Mouse (Mus musculus) heart, postnatal 36 days (tissue): ENCODE measurements around the gene Tns3. TPM values are rescaled to one million over a fixed set of nuclear protein-coding genes. Genes with fewer than 3 reads are reported as not detected.

Experiments
- DNase-seq, 2 experiments: peaks; one replicate each; pipeline ENCODE4 v3.0.0; 2021 to 2022
- intact Hi-C: fragments of 180-260 bp; cut with DNase I; formaldehyde crosslinking; loops from one replicate; pipeline ENCODE4 v1.15.1; 2025
- total RNA-seq, 2 experiments: library from RNA; stranded (reverse); gene quantifications; 2 replicates each; pipeline ENCODE4 v1.2.3; 2021

Tns3 gene
- 10 to 100 TPM; 18.9 to 24.0 TPM for total RNA-seq

GRCm38 (mm10) chr11:8664393-8664743 lies at the start of gene Tns3:
TSS of gene Tns3 (minus strand) at chr11:8664535.
- DNase-seq, result no peak
- intact Hi-C loops, result loop anchor here (1.0 to 2.0 kb wide), 3 partner anchors 80 to 194 kb away; no protein-coding TSS in a partner anchor

DNA sequence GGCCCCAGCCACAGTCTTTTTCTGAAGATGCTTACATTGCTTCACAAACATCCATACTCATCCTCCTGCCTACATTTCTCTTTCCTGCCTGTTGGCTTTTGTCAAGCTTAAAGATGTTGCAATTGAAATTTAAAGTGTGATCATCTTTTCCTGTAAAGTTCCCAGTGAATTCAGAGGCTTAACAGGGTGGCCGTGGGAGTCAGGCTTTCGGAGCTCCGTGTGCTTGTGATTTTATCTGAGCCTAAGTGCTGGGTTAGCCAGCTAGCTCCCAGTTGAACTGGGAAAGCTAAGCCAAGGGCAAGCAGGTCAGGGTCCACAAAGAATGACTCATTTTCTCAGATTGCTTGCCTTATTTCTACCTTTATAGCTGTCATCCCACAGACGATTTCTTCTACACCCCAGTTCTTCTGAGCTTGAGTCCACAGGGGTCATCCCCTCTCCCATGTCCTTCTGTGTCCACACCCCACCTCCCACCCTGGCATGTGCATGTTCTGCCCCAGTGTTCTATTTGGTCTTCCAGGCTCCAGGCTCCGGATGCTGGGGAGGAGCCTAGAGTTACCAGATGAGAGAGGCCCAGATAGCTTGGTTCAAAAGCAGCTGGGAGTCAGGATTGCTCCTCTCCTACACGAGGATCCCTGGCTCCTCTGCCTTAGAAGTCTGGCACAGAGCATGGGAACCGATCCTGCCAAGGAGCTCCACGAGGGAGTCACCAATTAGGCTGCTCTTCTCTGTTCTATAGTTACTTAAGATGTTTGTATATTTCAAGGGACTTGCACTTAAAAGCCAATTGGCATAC lies 42.1 kb upstream of the Tns3 start:
- intact Hi-C loops, result no loop called here
- peak; percentile 13 to 29 for DNase-seq

DNA sequence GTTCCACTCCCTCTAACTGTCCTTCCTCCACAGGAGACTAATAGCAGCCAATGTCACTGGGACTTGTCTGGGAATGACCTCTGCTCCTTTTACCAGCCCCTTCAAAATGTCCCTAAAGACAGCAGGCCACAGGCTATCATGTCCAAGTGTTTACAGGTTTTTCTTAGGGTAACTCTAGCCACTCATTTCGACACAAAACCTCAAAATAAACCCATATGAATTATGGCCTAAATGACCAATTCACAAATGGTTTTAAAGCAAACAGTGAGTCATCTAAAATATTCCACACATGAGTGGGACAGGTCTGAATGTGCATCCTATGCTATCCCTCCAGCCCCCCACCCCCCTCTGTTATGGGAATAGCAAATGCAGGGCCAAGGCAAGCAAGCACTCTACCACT lies 40.8 kb upstream of the Tns3 start:
- DNase-seq, result no peak
- intact Hi-C loops, result no loop called here

- intact Hi-C loops, result no loop called here
- DNase-seq, result no peak
Measured at GRCm38 (mm10) chr11:8703876-8704275, 39.5 kb upstream of the Tns3 start.

DNA sequence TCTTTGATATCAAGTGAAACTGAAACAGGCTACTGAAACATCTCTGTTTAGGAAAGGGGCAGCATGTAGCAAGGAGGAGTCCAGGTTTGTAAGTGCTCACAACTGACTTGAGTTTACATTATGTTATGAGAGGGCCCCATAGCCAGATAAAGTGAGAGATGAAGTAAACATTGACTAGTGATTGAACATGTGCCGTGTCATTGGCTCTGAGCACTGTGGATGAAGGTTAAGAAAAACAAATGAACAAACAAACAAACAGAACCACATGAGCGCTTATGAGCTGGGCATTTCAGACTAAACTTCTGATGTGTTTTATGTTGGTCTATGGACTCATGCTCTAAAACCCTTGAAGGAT lies 38.2 kb upstream of the Tns3 start:
- intact Hi-C loops, result no loop called here
- DNase-seq, result no peak

- DNase-seq, result no peak
- intact Hi-C loops, result no loop called here
Measured at GRCm38 (mm10) chr11:8701845-8702531, 37.7 kb upstream of the Tns3 start.

GRCm38 (mm10) chr11:8701400-8701799 lies 37.1 kb upstream of the Tns3 start:
- intact Hi-C loops, result no loop called here
- no peak for DNase-seq

- DNase-seq, result no peak
Measured at GRCm38 (mm10) chr11:8700641-8701221, 36.4 kb upstream of the Tns3 start.

GRCm38 (mm10) chr11:8699777-8700176 lies 35.4 kb upstream of the Tns3 start:
- no peak for DNase-seq
- intact Hi-C loops, result no loop called here

More at GRCm38 (mm10) chr11:8700641-8701221, 36.4 kb upstream of the Tns3 start:
- intact Hi-C loops, result no loop called here

GRCm38 (mm10) chr11:8697670-8698069 lies 33.3 kb upstream of the Tns3 start:
- DNase-seq, result no peak
- intact Hi-C loops, result no loop called here

DNA sequence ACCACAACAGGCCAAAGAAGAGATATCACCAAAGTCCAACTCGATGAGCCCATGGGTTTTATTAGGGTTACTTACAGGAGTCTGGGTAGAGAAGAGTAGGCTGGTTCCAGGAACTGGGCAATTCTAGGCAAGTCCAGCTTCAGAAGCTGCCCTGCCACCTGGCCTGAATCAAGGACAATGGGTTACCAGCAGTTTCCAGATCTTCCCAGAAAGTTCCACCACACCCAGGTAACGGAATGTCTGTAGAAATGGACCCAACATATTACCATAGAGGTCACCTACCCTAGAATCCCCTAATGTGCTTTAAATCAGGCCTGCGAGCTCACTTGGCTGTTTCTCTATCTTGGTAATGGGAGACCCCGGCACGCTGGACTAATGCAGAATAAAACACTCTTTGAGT lies 29.8 kb upstream of the Tns3 start:
- no peak for DNase-seq

GRCm38 (mm10) chr11:8692536-8693471 lies 28.5 kb upstream of the Tns3 start:
- intact Hi-C loops, result no loop called here
- DNase-seq, result no peak

More for the DNA sequence above, 29.8 kb upstream of the Tns3 start:
- intact Hi-C loops, result no loop called here

DNA sequence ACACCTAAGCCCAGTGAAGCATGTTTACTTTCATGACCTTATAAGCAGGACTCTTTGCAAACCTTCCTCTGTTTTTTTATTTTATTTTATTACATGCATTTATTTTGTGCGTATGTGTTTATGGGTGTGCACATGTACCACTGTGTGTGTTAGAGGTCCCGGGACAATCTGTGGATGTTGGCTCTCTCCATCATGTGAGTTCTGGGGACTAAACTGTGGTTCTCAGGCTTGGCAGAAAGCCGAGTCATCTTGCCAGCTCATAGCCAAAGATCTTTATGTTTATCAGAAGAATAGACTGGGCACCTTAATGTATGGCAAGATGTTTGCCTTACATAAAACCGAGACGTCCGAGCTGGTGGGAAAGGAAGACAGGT lies 27.8 kb upstream of the Tns3 start:
- no peak for DNase-seq
- intact Hi-C loops, result no loop called here

DNA sequence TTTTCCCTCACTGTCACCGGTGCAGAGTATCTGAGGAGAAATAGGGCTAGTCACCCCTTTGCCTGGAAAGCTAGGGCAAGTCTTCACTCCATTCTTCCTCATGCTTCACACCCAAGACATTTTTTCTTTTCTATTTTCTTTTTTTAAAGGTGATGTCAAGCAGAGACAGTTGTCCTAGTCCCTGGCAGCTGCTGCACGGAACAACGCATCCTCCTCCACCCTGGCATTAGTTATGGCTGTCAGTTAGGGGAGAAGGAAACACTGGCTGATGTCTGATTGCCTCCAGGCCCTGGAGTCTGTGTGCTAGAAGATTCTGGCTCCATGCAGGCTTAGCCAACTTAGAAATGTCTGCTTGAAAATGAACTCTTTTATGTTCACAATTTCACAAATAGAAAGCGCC lies 27.3 kb upstream of the Tns3 start:
- intact Hi-C loops, result no loop called here
- no peak for DNase-seq

DNA sequence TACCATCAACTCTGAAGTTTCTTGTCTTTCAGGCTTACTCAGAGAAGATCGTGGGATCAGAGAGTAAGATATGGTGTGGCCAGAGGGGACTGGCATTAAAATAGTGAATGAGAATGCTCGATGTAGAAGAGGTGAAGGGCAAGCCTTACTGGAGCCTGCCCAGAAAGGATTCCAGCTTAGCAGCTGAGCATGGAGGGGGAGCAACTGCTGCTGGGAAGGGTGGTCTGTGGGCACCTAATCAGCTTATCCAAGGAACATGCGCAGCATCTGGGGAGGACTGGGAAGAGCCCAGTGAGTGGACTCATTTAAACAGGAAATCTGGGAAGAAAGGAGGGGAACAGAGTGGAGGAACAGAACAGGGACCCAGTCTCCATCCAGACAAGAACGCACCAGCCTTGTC lies 26.3 kb upstream of the Tns3 start:
- intact Hi-C loops, result no loop called here
- no peak for DNase-seq

- intact Hi-C loops, result no loop called here
- peak in 1 of 2 experiments; percentile 30 for DNase-seq
Measured at GRCm38 (mm10) chr11:8689515-8689914, 25.2 kb upstream of the Tns3 start.

DNA sequence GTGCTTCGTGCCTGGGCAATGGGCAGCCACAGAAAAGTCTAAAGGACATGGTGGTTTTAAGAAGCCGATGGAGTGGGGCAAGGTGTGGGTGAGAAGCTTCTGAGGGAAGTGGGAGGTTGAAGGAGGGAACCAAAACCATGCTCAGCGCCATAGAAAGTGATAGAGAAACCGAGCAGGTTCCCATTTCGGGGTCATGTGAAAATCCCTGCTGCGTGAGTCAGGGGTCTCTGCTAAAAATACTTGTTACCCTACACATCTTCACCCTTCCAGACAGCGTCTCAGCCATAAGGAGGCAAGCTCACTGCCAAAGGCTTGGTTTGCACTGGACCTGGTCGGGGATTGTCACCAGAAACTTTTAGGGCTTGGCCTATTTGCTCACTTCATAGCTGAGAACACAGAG lies 24.6 kb upstream of the Tns3 start:
- no peak for DNase-seq
- intact Hi-C loops, result no loop called here

DNA sequence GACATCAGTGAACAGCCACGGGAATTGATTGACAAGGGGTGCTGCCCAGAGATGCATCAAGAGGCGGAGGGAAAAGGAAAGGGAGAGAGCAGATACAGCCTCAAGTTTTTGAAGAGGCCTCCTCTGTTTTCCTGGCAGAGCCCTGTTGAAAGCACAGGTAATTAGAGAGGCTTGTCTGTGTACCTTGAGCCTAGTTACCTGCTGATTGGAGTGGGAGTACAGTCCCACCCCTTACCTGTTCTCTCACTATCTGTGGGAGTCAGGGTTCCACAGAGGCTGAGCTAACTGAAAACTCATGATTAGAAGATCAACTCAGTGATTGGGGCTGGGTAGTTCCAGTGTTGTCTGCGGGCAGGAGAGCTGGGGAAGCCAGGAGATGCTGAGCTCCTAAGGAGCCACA lies 22.2 kb upstream of the Tns3 start:
- intact Hi-C loops, result no loop called here
- no peak for DNase-seq

GRCm38 (mm10) chr11:8686061-8686460 lies 21.7 kb upstream of the Tns3 start:
- no peak for DNase-seq
- intact Hi-C loops, result no loop called here

DNA sequence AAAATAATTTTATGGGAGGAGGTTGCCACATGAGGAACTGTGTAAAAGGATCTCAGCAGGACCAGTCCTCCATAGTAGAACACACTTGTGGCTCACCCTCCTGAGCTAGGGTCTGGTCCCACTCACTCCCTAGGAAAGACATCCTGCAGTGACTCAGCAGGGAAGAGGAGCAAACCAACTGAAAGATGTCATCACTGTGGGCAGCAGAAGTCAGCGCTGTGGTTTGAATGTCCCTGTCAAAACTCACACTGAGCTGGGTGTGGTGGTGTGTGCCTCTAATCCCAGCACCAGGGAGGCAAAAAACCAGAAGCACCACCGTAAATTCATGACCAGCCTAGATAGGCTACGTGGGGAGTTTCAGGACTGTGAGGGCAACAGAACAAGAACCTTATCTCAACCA lies 20.9 kb upstream of the Tns3 start:
- no peak for DNase-seq
- intact Hi-C loops, result no loop called here

DNA sequence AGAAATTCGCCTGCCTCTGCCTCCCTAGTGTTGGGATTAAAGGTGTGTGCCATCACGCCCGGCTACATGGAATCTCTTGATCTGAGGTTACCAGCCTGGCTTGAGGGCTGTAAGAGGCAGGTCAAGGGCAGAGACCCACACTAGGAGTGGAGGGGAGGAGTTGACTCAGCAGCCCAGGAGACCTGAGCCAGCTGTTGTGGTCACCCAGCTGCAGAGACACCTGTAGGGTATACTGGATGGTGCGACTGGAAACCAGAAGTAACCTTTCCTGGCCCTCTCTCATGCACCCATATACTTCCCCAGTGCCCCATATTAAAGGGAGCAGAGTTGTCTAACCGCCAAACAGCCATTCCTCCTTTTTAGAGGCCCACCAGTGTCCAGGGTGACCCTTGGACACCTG lies 19.9 kb upstream of the Tns3 start:
- DNase-seq, result no peak
- intact Hi-C loops, result no loop called here
